Mouse (Mus musculus) regulatory T cell (primary cell): ENCODE measurements around the gene Vmn1r137.
"Not testable (repeated sequence)": the region's sequence is repeated elsewhere in the genome, so short reads cannot be mapped to it uniquely, and the experiment has no call there.

Experiments
- in situ Hi-C: fragments of 300-600 bp; cut with MboI, MseI; formaldehyde crosslinking; loops from one replicate; pipeline ENCODE4 v1.15.1; 2025; ENCODE audit warnings: high pct_unique_total_duplicates

Gene Vmn1r137

GRCm38 (mm10) chr7:21994287-21994686 is at the start of gene Vmn1r137:
Gene Vmn1r137, plus strand, starts transcription at chr7:21994587.
- in situ Hi-C loops = not testable (repeated sequence)

GRCm38 (mm10) chr7:22028797-22029196 is 34.4 kb downstream of the Vmn1r137 start, which contains the start of gene Vmn1r138:
Gene Vmn1r138, minus strand, starts transcription at chr7:22028897.
- in situ Hi-C loops = not testable (repeated sequence)
